In the genomic region with DNA sequence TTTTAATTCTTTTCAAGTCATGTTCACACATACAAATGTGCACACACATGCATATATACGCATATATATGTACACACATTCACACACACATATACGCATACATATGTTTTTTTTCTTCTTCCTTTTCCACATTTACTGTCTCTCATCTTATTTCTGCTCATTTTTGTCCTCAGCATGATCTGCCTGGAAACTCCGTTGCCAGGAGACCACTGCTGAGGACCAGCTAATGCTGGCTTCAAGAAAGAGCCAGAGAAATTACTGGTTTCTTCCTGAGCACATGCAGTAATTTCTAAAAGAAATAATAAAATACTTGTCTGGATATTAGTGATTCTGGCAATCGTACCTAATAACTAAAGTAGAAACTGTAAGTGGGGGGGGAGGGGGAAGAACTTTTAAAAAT, we compare ENCODE assay signal across 21 mouse cellular contexts.
"Had no signal": no experiment of that assay in that cellular context is flagged by ENCODE, and none has a peak within 500 bp of the region (broad histone marks: within the 10 kb centered on the region; RNA-seq: fewer than 3 reads in every experiment).

No protein-coding gene starts in this region.

- H3K4me2 ChIP-seq: kidney, embryonic 15.5 days; limb, embryonic 13.5 days; liver, embryonic 12.5 days; liver, embryonic 15.5 days; lung, embryonic 15.5 days; neural tube, embryonic 12.5 days; neural tube, embryonic 15.5 days had no signal

- H3K4me3 ChIP-seq: kidney, embryonic 15.5 days; left cerebral cortex, adult 2 months; limb, embryonic 10.5 days; limb, embryonic 13.5 days; liver, embryonic 12.5 days; liver, embryonic 15.5 days; lung, embryonic 15.5 days; neural tube, embryonic 12.5 days; neural tube, embryonic 15.5 days had no signal

- H3K27ac ChIP-seq: kidney, embryonic 15.5 days; left cerebral cortex, adult 2 months; limb, embryonic 10.5 days; limb, embryonic 13.5 days; liver, embryonic 12.5 days; liver, embryonic 15.5 days; lung, embryonic 15.5 days; neural tube, embryonic 12.5 days; neural tube, embryonic 15.5 days had no signal

- ATAC-seq: liver, embryonic 12.5 days had no signal

- H3K27me3 ChIP-seq: kidney, embryonic 15.5 days; limb, embryonic 13.5 days; liver, embryonic 12.5 days; liver, embryonic 15.5 days; lung, embryonic 15.5 days; neural tube, embryonic 12.5 days; neural tube, embryonic 15.5 days had no signal

- H3K9me3 ChIP-seq: kidney, embryonic 15.5 days; limb, embryonic 10.5 days; limb, embryonic 13.5 days; liver, embryonic 12.5 days; liver, embryonic 15.5 days; lung, embryonic 15.5 days; neural tube, embryonic 12.5 days; neural tube, embryonic 15.5 days had no signal

- DNase-seq: kidney, adult 11 months; kidney, adult 8-10 months; kidney, postnatal 10 days; kidney, postnatal 36 days; layer of hippocampus, postnatal 36 days; liver; lung, adult 18-20 months; lung, postnatal 10 days; lung, postnatal 4 days; right cerebral cortex, adult 18-20 months; thymus, adult 18-20 months; thymus, postnatal 36 days had no signal

- H3K4me1 ChIP-seq: kidney, embryonic 15.5 days; limb, embryonic 13.5 days; liver, embryonic 12.5 days; liver, embryonic 15.5 days; lung, embryonic 15.5 days; neural tube, embryonic 12.5 days; neural tube, embryonic 15.5 days had no signal

- H3K36me3 ChIP-seq: kidney, embryonic 15.5 days; limb, embryonic 10.5 days; limb, embryonic 13.5 days; liver, embryonic 12.5 days; liver, embryonic 15.5 days; lung, embryonic 15.5 days; neural tube, embryonic 12.5 days; neural tube, embryonic 15.5 days had no signal

- H3K9ac ChIP-seq: kidney, embryonic 15.5 days; limb, embryonic 13.5 days; liver, embryonic 12.5 days; liver, embryonic 15.5 days; lung, embryonic 15.5 days; neural tube, embryonic 12.5 days; neural tube, embryonic 15.5 days had no signal
